Mouse (Mus musculus): ENCODE results near the gene Helb. TPM values are rescaled to one million over a fixed set of nuclear protein-coding genes. Genes with fewer than 3 reads are reported as not detected.

The Helb gene
- polyA plus RNA-seq, 1 experiment from 2014 or later, result 11.3 TPM

DNA sequence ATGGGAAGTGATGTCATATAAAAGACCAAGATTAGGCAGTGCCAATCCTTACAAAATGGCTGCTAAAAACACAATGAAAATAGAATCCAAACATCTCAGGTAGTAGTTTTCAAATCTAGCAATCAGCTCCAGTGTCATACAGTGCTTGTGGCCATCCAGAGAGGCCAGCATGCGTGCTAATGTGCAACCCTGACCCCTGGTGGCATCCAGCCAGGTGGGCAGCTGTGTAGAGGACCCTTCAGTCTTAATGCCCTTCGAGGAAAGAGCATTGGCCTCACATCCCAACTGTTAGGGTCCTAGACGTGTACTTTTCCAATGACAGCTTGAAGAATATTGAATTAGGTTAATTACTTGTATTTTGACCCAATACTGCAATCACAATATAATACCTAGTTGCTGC, 34.9 kb downstream of the Helb start:
- peaks cover 18% of the 10 kb centered on the region; the same call in 1 of the 2 replicates for H3K36me3 ChIP-seq
- H3K4me3 ChIP-seq, result no peak overlapping the region
- no peak overlapping the region for H3K9ac ChIP-seq
- 68% methylated on average over 3 of the region's 3 CpGs for WGBS
- no peaks in the 10 kb centered on the region for H3K27me3 ChIP-seq
- no peak overlapping the region for H3K27ac ChIP-seq
- no peak for ATAC-seq (ENCODE audit: insufficient number of reproducible peaks, insufficient read depth, low FRiP score, low TSS enrichment, low read depth)
- no peaks in the 10 kb centered on the region for H3K9me3 ChIP-seq
- no peak overlapping the region for H3K4me2 ChIP-seq
- H3K4me1 ChIP-seq, result 0 out of 2 replicates have a peak, but pooled peaks cover 2% of the 10 kb centered on the region

GRCm38 (mm10) chr10:120066319-120066718, 46.5 kb downstream of the Helb start:
- Histone ChIP-seq H3K36me3 (no peaks in the 10 kb centered on the region), H3K27ac (no peak overlapping the region)
- WGBS, result 89% methylated on average over 10 of the region's 10 CpGs

DNA sequence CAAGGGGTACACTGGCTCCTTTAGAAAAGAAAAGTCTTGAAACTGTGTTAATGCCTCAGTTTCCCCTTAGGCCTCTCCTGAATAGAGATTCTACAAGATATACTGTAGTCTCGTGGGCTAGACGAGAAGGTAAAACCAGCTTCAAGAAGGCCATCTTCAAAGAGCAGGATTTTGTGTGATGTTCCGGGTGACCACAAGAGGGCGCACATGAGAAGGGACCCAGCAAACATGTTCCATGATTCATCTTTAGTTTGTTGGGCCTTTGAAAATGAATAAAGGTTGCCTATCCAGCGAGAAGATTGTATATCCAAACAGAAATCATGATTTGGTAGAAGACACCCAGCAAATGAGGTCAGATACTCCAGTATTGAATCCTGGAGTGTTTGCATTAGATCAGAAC, 48.4 kb downstream of the Helb start:
- Histone ChIP-seq H3K27ac (no peak overlapping the region), H3K4me2 (no peak overlapping the region), H3K36me3 (no peaks in the 10 kb centered on the region), H3K4me3 (no peak overlapping the region), H3K9ac (no peak overlapping the region), H3K9me3 (no peaks in the 10 kb centered on the region), H3K27me3 (no peaks in the 10 kb centered on the region), H3K4me1 (no peaks in the 10 kb centered on the region)
- ATAC-seq (ENCODE audit: insufficient number of reproducible peaks, insufficient read depth, low FRiP score, low TSS enrichment, low read depth), result no peak
- WGBS, result 23% methylated on average over 5 of the region's 5 CpGs

More at GRCm38 (mm10) chr10:120066319-120066718, 46.5 kb downstream of the Helb start:
- Histone ChIP-seq H3K4me2 (no peak overlapping the region), H3K9ac (no peak overlapping the region), H3K9me3 (no peaks in the 10 kb centered on the region), H3K27me3 (no peaks in the 10 kb centered on the region), H3K4me3 (no peak overlapping the region), H3K4me1 (no peaks in the 10 kb centered on the region)
- no peak for ATAC-seq (ENCODE audit: insufficient number of reproducible peaks, insufficient read depth, low FRiP score, low TSS enrichment, low read depth)

DNA sequence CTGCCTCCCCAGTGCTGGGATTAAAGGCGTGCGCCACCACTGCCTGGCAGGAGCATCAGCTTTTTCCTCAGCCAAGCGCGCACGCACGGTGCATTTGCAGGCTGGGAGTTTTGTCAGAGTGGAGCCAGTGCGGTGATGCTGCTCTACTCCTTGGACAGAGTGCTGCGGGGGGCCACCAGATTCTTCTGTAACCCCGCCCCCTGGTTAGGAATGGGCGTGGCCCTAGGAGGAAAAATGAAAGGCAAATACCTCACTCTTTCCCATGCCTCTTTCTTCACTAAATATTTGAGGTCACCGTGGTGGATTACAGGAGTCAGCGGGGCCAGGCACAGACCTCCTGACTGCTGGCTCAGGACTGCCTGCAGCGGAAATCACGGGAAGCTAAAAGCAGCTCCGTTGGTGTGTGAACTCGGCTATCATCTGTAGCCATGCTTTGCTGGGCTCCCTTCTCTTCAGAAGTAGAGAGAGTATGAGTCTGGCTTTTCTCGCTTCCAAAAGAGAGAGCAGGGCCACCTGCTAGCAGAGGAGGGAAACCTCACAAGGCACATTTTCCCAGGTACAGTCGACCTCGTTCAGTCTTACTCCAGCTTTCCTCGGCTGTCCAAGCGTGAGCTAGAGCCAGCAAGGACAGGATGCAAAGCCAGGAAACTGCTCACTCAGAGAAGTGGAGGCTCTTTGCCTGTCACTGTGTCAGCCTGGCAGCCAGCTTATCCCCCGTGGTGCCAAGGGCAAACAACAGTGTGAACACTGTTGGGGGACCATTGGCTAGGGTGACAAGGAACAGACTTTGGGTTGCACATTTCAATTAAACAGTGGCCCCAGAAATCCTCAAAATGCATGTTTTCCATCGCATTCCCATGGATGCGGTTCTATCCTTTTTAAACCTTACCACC, 51.3 kb downstream of the Helb start:
- no peak overlapping the region for H3K27ac ChIP-seq
- H3K9ac ChIP-seq, result no peak overlapping the region
- H3K4me2 ChIP-seq, result no peak overlapping the region
- H3K36me3 ChIP-seq, result 0 out of 2 replicates have a peak, but pooled peaks cover 4% of the 10 kb centered on the region
- 79% methylated on average over 24 of the region's 24 CpGs for WGBS
- no peaks in the 10 kb centered on the region for H3K4me1 ChIP-seq
- no peaks in the 10 kb centered on the region for H3K27me3 ChIP-seq
- ATAC-seq (ENCODE audit: insufficient number of reproducible peaks, insufficient read depth, low FRiP score, low TSS enrichment, low read depth), result no peak; the same call in 1 of the 2 replicates
- no peaks in the 10 kb centered on the region for H3K9me3 ChIP-seq
- H3K4me3 ChIP-seq, result no peak overlapping the region

DNA sequence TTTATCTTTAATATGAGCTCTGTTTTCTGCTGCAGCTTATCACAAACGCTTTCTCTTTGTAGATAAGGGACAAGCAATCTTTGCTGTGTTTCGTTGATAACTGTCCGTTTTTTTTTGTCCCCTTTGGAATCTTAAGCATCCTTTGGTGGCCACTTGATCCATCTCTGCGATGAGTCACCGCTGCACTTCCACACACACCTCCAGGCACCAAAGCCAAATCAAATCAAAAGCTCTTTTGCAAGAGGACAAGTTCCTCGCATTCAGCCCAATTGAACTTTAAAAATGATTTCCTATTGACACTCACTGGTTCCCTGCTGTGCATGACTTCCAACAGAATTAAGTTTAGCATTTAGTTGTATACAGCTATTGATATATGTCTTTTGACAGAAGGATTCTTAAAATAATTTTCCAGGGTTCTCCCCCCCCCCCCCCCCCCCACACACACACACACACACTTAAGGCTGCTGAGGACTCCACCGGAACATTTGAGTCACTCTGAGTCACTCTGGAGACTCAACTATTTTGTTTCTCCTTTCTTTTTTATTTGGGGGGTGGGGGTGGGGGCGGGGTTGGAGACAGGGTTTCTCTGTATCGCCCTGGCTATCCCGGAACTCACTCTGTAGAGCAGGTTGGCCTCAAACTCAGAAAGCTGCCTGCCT, 52.1 kb downstream of the Helb start:
- 85% methylated on average over 10 of the region's 10 CpGs for WGBS
- H3K9me3 ChIP-seq, result no peaks in the 10 kb centered on the region
- no peak overlapping the region for H3K4me3 ChIP-seq
- H3K9ac ChIP-seq, result no peak overlapping the region
- H3K36me3 ChIP-seq, result peaks cover 8% of the 10 kb centered on the region; the same call in 1 of the 2 replicates
- no peaks in the 10 kb centered on the region for H3K27me3 ChIP-seq
- no peak for ATAC-seq (ENCODE audit: insufficient number of reproducible peaks, insufficient read depth, low FRiP score, low TSS enrichment, low read depth)
- no peak overlapping the region for H3K4me2 ChIP-seq
- H3K4me1 ChIP-seq, result no peaks in the 10 kb centered on the region
- H3K27ac ChIP-seq, result no peak overlapping the region

DNA sequence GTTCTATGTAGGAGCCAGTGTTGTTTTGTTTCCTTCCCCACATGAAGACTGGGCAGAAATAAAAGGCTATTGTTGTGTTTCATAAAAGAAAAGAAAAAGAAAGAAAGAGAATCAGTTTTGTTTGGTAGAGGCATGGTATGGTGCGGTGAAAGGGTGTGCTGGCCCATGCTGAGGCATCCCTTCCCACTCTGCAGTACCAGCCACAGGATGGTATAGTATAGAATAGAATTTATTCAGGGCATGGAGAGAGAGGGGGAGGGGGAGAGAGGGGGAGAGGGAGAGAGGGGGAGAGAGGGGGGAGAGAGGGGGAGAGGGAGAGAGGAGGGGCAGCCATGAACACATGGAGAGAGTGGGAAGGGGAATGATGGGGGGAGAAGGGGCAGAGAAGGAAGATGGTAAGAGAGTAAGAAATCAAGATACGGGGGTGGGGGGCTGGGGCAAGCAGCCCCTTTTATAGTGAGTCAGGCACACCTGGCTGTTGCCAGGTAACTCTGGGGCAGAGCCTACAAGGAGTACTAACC, 68.0 kb downstream of the Helb start:
- H3K27ac ChIP-seq, result no peak overlapping the region
- H3K4me2 ChIP-seq, result no peak overlapping the region
- no peaks in the 10 kb centered on the region for H3K9me3 ChIP-seq
- ATAC-seq (ENCODE audit: insufficient number of reproducible peaks, insufficient read depth, low FRiP score, low TSS enrichment, low read depth), result no peak
- H3K36me3 ChIP-seq, result 0 out of 2 replicates have a peak, but pooled peaks cover 7% of the 10 kb centered on the region
- no peak overlapping the region for H3K4me3 ChIP-seq
- 76% methylated on average over 2 of the region's 2 CpGs for WGBS
- no peaks in the 10 kb centered on the region for H3K4me1 ChIP-seq
- no peak overlapping the region for H3K9ac ChIP-seq
- H3K27me3 ChIP-seq, result no peaks in the 10 kb centered on the region

DNA sequence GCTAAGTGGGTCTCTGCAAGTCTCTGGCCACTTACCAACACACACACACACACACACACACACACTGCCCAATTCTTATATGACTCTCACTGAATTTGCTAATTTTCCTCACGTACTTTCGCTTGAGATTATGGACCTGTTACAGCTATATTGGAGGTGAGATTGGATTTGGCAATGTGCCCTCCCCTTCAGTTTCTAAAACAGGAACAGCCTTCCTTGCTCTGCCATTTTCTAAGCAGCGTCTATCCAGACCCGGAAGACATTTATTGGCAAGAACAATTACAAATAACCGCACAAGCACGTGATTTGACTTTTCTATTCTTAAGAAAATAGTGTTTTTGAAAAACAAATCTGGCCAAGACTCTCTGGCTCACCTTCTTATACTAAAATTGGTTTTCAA, 68.5 kb downstream of the Helb start:
- 88% methylated on average over 6 of the region's 6 CpGs for WGBS
- Histone ChIP-seq H3K27ac (no peak overlapping the region), H3K4me1 (no peaks in the 10 kb centered on the region), H3K9ac (no peak overlapping the region), H3K36me3 (0 out of 2 replicates have a peak, but pooled peaks cover 1% of the 10 kb centered on the region), H3K4me3 (no peak overlapping the region), H3K4me2 (no peak overlapping the region), H3K27me3 (no peaks in the 10 kb centered on the region), H3K9me3 (no peaks in the 10 kb centered on the region)
- ATAC-seq (ENCODE audit: insufficient number of reproducible peaks, insufficient read depth, low FRiP score, low TSS enrichment, low read depth), result no peak

DNA sequence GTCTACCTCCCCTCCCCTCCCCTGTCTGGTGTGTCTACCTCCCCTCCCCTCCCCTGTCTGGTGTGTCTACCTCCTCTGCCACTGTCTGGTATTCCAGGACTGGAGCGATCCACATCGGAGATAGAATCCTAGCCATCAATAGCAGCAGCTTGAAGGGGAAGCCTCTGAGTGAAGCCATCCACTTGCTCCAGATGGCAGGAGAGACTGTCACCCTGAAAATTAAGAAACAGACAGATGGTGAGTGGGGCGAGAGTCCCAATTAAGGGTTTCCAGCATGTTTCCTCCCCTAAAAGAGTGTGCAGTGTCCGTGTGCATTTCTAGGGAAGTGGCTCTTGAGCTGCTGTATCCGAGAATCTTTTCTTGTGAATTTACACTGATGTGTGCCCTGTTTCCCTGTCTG, 74.6 kb downstream of the Helb start:
- Histone ChIP-seq H3K27ac (no peak overlapping the region), H3K4me3 (no peak overlapping the region), H3K9ac (no peak overlapping the region), H3K36me3 (peaks cover 7% of the 10 kb centered on the region; the same call in 1 of the 2 replicates), H3K4me2 (no peak overlapping the region), H3K27me3 (no peaks in the 10 kb centered on the region), H3K9me3 (no peaks in the 10 kb centered on the region), H3K4me1 (peaks cover 7% of the 10 kb centered on the region)
- ATAC-seq (ENCODE audit: insufficient number of reproducible peaks, insufficient read depth, low FRiP score, low TSS enrichment, low read depth), result no peak
- WGBS, result 89% methylated on average over 5 of the region's 5 CpGs

GRCm38 (mm10) chr10:120035824-120036223, 77.0 kb downstream of the Helb start:
- Histone ChIP-seq H3K4me2 (no peak overlapping the region; the same call in 1 of the 2 replicates), H3K9me3 (no peaks in the 10 kb centered on the region), H3K4me1 (peaks cover 10% of the 10 kb centered on the region), H3K27me3 (no peaks in the 10 kb centered on the region), H3K4me3 (no peak overlapping the region), H3K36me3 (peaks cover 7% of the 10 kb centered on the region; the same call in 1 of the 2 replicates), H3K9ac (no peak overlapping the region), H3K27ac (no peak overlapping the region)
- no peak for ATAC-seq (ENCODE audit: insufficient number of reproducible peaks, insufficient read depth, low FRiP score, low TSS enrichment, low read depth)
- WGBS, result 72% methylated on average over 6 of the region's 6 CpGs

- no peak overlapping the region for H3K9ac ChIP-seq
- whole genome bisulfite sequencing, result 46% methylated on average over 15 of the region's 15 CpGs
- peaks cover 7% of the 10 kb centered on the region; the same call in 1 of the 2 replicates for H3K36me3 ChIP-seq
- ATAC-seq (ENCODE audit: insufficient number of reproducible peaks, insufficient read depth, low FRiP score, low TSS enrichment, low read depth), result no peak
- H3K4me2 ChIP-seq, result peak overlapping the region; percentile 27; the same call in 1 of the 2 replicates
- no peak overlapping the region for H3K4me3 ChIP-seq
- no peaks in the 10 kb centered on the region for H3K9me3 ChIP-seq
- H3K4me1 ChIP-seq, result peaks cover 10% of the 10 kb centered on the region
- H3K27ac ChIP-seq, result no peak overlapping the region
- no peaks in the 10 kb centered on the region for H3K27me3 ChIP-seq
Observed at GRCm38 (mm10) chr10:120035211-120035733, 77.5 kb downstream of the Helb start.

- Histone ChIP-seq H3K4me1 (peaks cover 10% of the 10 kb centered on the region), H3K4me2 (no peak overlapping the region), H3K27me3 (no peaks in the 10 kb centered on the region), H3K9me3 (no peaks in the 10 kb centered on the region), H3K36me3 (peaks cover 6% of the 10 kb centered on the region; the same call in 1 of the 2 replicates), H3K9ac (no peak overlapping the region), H3K27ac (no peak overlapping the region), H3K4me3 (no peak overlapping the region)
- 83% methylated on average over 9 of the region's 9 CpGs for WGBS
- no peak for ATAC-seq (ENCODE audit: insufficient number of reproducible peaks, insufficient read depth, low FRiP score, low TSS enrichment, low read depth)
Observed at GRCm38 (mm10) chr10:120033866-120034265, 78.9 kb downstream of the Helb start.
